In genomic region chr2:84851130-84852040, GRCm38 (mm10) we compare ENCODE assay signal across 9 mouse cellular contexts. TPM values are rescaled to one million over a fixed set of nuclear protein-coding genes. Genes with fewer than 3 reads are reported as not detected.
DNase-seq lines count a peak whose midpoint lies in the region; ATAC-seq and TF ChIP-seq lines count a peak whose summit lies in the region.
"Had no signal": no experiment of that assay in that cellular context is flagged by ENCODE, and none has a peak within 500 bp of the region (broad histone marks: within the 10 kb centered on the region; RNA-seq: fewer than 3 reads in every experiment).

No protein-coding gene starts in this region.

- no peaks in the 10 kb centered on the region for H3K9me3 ChIP-seq in hindbrain, embryonic 12.5 days (replicated peaks)
- H3K9me3 ChIP-seq in limb, embryonic 14.5 days (ENCODE audit: control insufficient read depth, low read length): no peaks in the 10 kb centered on the region
- H3K9me3 ChIP-seq in midbrain, postnatal 0 days (ENCODE audit: low read length): no peaks in the 10 kb centered on the region

- ATAC-seq in hindbrain, embryonic 12.5 days (ENCODE audit: low FRiP score): no peak
- ATAC-seq in limb, embryonic 14.5 days (ENCODE audit: low FRiP score, low read depth): peak; percentile 50; the same call in 1 of the 2 replicates
- peak; percentile 26; the same call in 1 of the 2 replicates for ATAC-seq in midbrain, postnatal 0 days (ENCODE audit: low FRiP score)
- ATAC-seq in erythroid progenitor cell, adult 5-6 weeks (replicated peaks; ENCODE audit: low FRiP score, poor library complexity, severe bottlenecking): no peak
- no peak for ATAC-seq in megakaryocyte, adult 5-6 weeks (ENCODE audit: poor library complexity, severe bottlenecking)
- ATAC-seq: Patski had no signal

- WGBS in hindbrain, embryonic 12.5 days: 34% methylated on average over 23 of the region's 23 CpGs
- 37% methylated on average over 23 of the region's 23 CpGs for WGBS in limb, embryonic 14.5 days
- 38% methylated on average over 23 of the region's 23 CpGs for WGBS in midbrain, postnatal 0 days

- no peak for TF ChIP-seq CTCF in midbrain, postnatal 0 days (IDR thresholded peaks at IDR 0.05)

- DNase-seq in adrenal gland, adult 8-10 months: peak; percentile 58
- DNase-seq in gastrocnemius, adult 18-20 months (ENCODE audit: low spot score): peak; percentile 84
- no peak for DNase-seq in limb, embryonic 14.5 days (ENCODE audit: low spot score)
- DNase-seq in midbrain, postnatal 0 days (ENCODE audit: low spot score): no peak
- no peak for DNase-seq in adipocyte (ENCODE audit: low spot score)

- peaks cover 9% of the 10 kb centered on the region for H3K4me1 ChIP-seq in hindbrain, embryonic 12.5 days
- H3K4me1 ChIP-seq in limb, embryonic 14.5 days (ENCODE audit: control insufficient read depth, insufficient read depth, low read length): no peaks in the 10 kb centered on the region
- H3K4me1 ChIP-seq in midbrain, postnatal 0 days (ENCODE audit: insufficient read depth, low read length): no peaks in the 10 kb centered on the region

- no peak for TF ChIP-seq POLR2A in limb, embryonic 14.5 days (IDR thresholded peaks at IDR 0.05; ENCODE audit: borderline replicate concordance, extremely low read depth, insufficient read depth, insufficient read length)

- no peaks in the 10 kb centered on the region for H3K36me3 ChIP-seq in hindbrain, embryonic 12.5 days
- peaks cover 50% of the 10 kb centered on the region for H3K36me3 ChIP-seq in limb, embryonic 14.5 days (ENCODE audit: control insufficient read depth, insufficient read depth, low read length)
- H3K36me3 ChIP-seq in midbrain, postnatal 0 days (ENCODE audit: insufficient read depth, low read length): no peaks in the 10 kb centered on the region

- no peak overlapping the region for H3K9ac ChIP-seq in hindbrain, embryonic 12.5 days
- H3K9ac ChIP-seq in limb, embryonic 14.5 days (ENCODE audit: low read depth, low read length, severe bottlenecking): no peak overlapping the region
- H3K9ac ChIP-seq in midbrain, postnatal 0 days (replicated peaks; ENCODE audit: low read length, poor library complexity, severe bottlenecking): no peak overlapping the region

- H3K27ac ChIP-seq in hindbrain, embryonic 12.5 days: no peak overlapping the region
- no peak overlapping the region for H3K27ac ChIP-seq in limb, embryonic 14.5 days (replicated peaks; ENCODE audit: low read depth, low read length)
- no peak overlapping the region for H3K27ac ChIP-seq in midbrain, postnatal 0 days (ENCODE audit: low read depth, low read length)

- H3K4me3 ChIP-seq in hindbrain, embryonic 12.5 days: no peak overlapping the region
- H3K4me3 ChIP-seq in limb, embryonic 14.5 days (replicated peaks; ENCODE audit: low read length): no peak overlapping the region
- no peak overlapping the region for H3K4me3 ChIP-seq in midbrain, postnatal 0 days (ENCODE audit: low read depth, low read length)

- H3K4me2 ChIP-seq in hindbrain, embryonic 12.5 days (replicated peaks): peak overlapping the region; percentile 30
- H3K4me2 ChIP-seq in limb, embryonic 14.5 days (replicated peaks; ENCODE audit: low read depth, low read length, severe bottlenecking): no peak overlapping the region
- peak overlapping the region; percentile 20 for H3K4me2 ChIP-seq in midbrain, postnatal 0 days (ENCODE audit: low read depth, low read length, poor library complexity, severe bottlenecking)

- no peaks in the 10 kb centered on the region for H3K27me3 ChIP-seq in hindbrain, embryonic 12.5 days
- H3K27me3 ChIP-seq in limb, embryonic 14.5 days (ENCODE audit: control insufficient read depth, insufficient read depth, low read length): no peaks in the 10 kb centered on the region
- H3K27me3 ChIP-seq in midbrain, postnatal 0 days (ENCODE audit: insufficient read depth, low read length): no peaks in the 10 kb centered on the region
- H3K27me3 ChIP-seq: Patski had no signal

RNA-seq across cellular contexts. Expression of gene Slc43a1, which starts 12.7 kb away (rescaled TPM):
- 1 to 10 TPM; 3.0 to 7.5 (median 5.5) TPM for total RNA-seq in adrenal gland, adult 8-10 months (2022)
- 10 to 100 TPM; 11.0 to 12.7 TPM for total RNA-seq in gastrocnemius, adult 18-20 months (2021)
- polyA plus RNA-seq in hindbrain, embryonic 12.5 days (2016; fragmentation: Nextera tagmentation; extraction: Ambion mirVana): 9.1 and 12.0 TPM in 2 replicates
- 25.8 and 35.9 TPM in 2 replicates for polyA plus RNA-seq in limb, embryonic 14.5 days (2012; rRNA removed)
- 15.5 and 18.5 TPM in 2 replicates for polyA plus RNA-seq in limb, embryonic 14.5 days (2014; fragmentation: Nextera tagmentation; extraction: Ambion mirVana)
- total RNA-seq in midbrain, postnatal 0 days (2014; rRNA removed): 0.99 and 1.8 TPM in 2 replicates
- 0.34 and 0.46 TPM in 2 replicates for polyA plus RNA-seq in midbrain, postnatal 0 days (2015; fragmentation: Nextera tagmentation; extraction: Ambion mirVana)
- 716 and 794 TPM in 2 replicates for total RNA-seq in erythroid progenitor cell, adult 5-6 weeks (2015; ENCODE audit: low replicate concordance)
- 395 and 487 TPM in 2 replicates for total RNA-seq in erythroid progenitor cell, adult 5-6 weeks (2017; ENCODE audit: low replicate concordance)
- total RNA-seq in megakaryocyte, adult 5-6 weeks (2015): 3.7 and 5.2 TPM in 2 replicates
- total RNA-seq in megakaryocyte, adult 5-6 weeks (2017): 1.6 and 3.1 TPM in 2 replicates

RNA-seq across cellular contexts. Expression of gene Timm10, which starts 24.6 kb away (rescaled TPM):
- 10 to 100 TPM; 28.2 to 43.5 (median 39.5) TPM for total RNA-seq in adrenal gland, adult 8-10 months (2022)
- total RNA-seq in gastrocnemius, adult 18-20 months (2021): 10 to 100 TPM; 38.2 to 57.8 TPM
- 35.0 and 35.8 TPM in 2 replicates for polyA plus RNA-seq in hindbrain, embryonic 12.5 days (2016; fragmentation: Nextera tagmentation; extraction: Ambion mirVana)
- 52.3 and 59.7 TPM in 2 replicates for polyA plus RNA-seq in limb, embryonic 14.5 days (2012; rRNA removed)
- 56.0 and 58.4 TPM in 2 replicates for polyA plus RNA-seq in limb, embryonic 14.5 days (2014; fragmentation: Nextera tagmentation; extraction: Ambion mirVana)
- total RNA-seq in midbrain, postnatal 0 days (2014; rRNA removed): 43.6 and 62.5 TPM in 2 replicates
- polyA plus RNA-seq in midbrain, postnatal 0 days (2015; fragmentation: Nextera tagmentation; extraction: Ambion mirVana): 85.0 and 99.0 TPM in 2 replicates
- 16.8 and 17.3 TPM in 2 replicates for total RNA-seq in erythroid progenitor cell, adult 5-6 weeks (2015; ENCODE audit: low replicate concordance)
- total RNA-seq in erythroid progenitor cell, adult 5-6 weeks (2017; ENCODE audit: low replicate concordance): 6.5 TPM in 1 of 2 replicates, not detected in the other
- total RNA-seq in megakaryocyte, adult 5-6 weeks (2015): 17.7 and 18.6 TPM in 2 replicates
- 14.2 and 19.8 TPM in 2 replicates for total RNA-seq in megakaryocyte, adult 5-6 weeks (2017)

RNA-seq across cellular contexts. Expression of gene Smtnl1, which starts 28.9 kb away (rescaled TPM):
- not detected for total RNA-seq in adrenal gland, adult 8-10 months (2022)
- 100 to 1,000 TPM; 104 to 119 TPM for total RNA-seq in gastrocnemius, adult 18-20 months (2021)
- polyA plus RNA-seq in hindbrain, embryonic 12.5 days (2016; fragmentation: Nextera tagmentation; extraction: Ambion mirVana): 0.13 TPM in 1 of 2 replicates, not detected in the other
- 0.06 and 0.24 TPM in 2 replicates for polyA plus RNA-seq in limb, embryonic 14.5 days (2012; rRNA removed)
- 0.22 and 0.55 TPM in 2 replicates for polyA plus RNA-seq in limb, embryonic 14.5 days (2014; fragmentation: Nextera tagmentation; extraction: Ambion mirVana)
- total RNA-seq in midbrain, postnatal 0 days (2014; rRNA removed): not detected in 2 replicates
- not detected in 2 replicates for polyA plus RNA-seq in midbrain, postnatal 0 days (2015; fragmentation: Nextera tagmentation; extraction: Ambion mirVana)
- not detected in 2 replicates for total RNA-seq in erythroid progenitor cell, adult 5-6 weeks (2015; ENCODE audit: low replicate concordance)
- not detected in 2 replicates for total RNA-seq in erythroid progenitor cell, adult 5-6 weeks (2017; ENCODE audit: low replicate concordance)
- total RNA-seq in megakaryocyte, adult 5-6 weeks (2015): not detected in 2 replicates
- total RNA-seq in megakaryocyte, adult 5-6 weeks (2017): not detected in 2 replicates
- polyA plus RNA-seq: Patski had no signal

RNA-seq across cellular contexts. Expression of gene Rtn4rl2, which starts 35.1 kb away (rescaled TPM):
- total RNA-seq in adrenal gland, adult 8-10 months (2022): 1 to 10 TPM; 1.2 to 1.8 (median 1.6) TPM
- under 1 TPM; 0.52 to 0.62 TPM for total RNA-seq in gastrocnemius, adult 18-20 months (2021)
- polyA plus RNA-seq in hindbrain, embryonic 12.5 days (2016; fragmentation: Nextera tagmentation; extraction: Ambion mirVana): 5.2 and 6.4 TPM in 2 replicates
- polyA plus RNA-seq in limb, embryonic 14.5 days (2012; rRNA removed): 4.5 and 6.5 TPM in 2 replicates
- 1.5 and 1.9 TPM in 2 replicates for polyA plus RNA-seq in limb, embryonic 14.5 days (2014; fragmentation: Nextera tagmentation; extraction: Ambion mirVana)
- 7.7 and 11.4 TPM in 2 replicates for total RNA-seq in midbrain, postnatal 0 days (2014; rRNA removed)
- polyA plus RNA-seq in midbrain, postnatal 0 days (2015; fragmentation: Nextera tagmentation; extraction: Ambion mirVana): 6.3 and 6.5 TPM in 2 replicates
- total RNA-seq in erythroid progenitor cell, adult 5-6 weeks (2015; ENCODE audit: low replicate concordance): not detected in 2 replicates
- total RNA-seq in erythroid progenitor cell, adult 5-6 weeks (2017; ENCODE audit: low replicate concordance): not detected in 2 replicates
- not detected in 2 replicates for total RNA-seq in megakaryocyte, adult 5-6 weeks (2015)
- not detected in 2 replicates for total RNA-seq in megakaryocyte, adult 5-6 weeks (2017)

RNA-seq across cellular contexts. Expression of gene Ube2l6, which starts 52.8 kb away (rescaled TPM):
- total RNA-seq in adrenal gland, adult 8-10 months (2022): 10 to 100 TPM; 13.3 to 20.7 (median 15.2) TPM
- total RNA-seq in gastrocnemius, adult 18-20 months (2021): 1 to 10 TPM; 2.9 to 3.7 TPM
- 32.9 and 34.0 TPM in 2 replicates for polyA plus RNA-seq in hindbrain, embryonic 12.5 days (2016; fragmentation: Nextera tagmentation; extraction: Ambion mirVana)
- 20.9 and 24.6 TPM in 2 replicates for polyA plus RNA-seq in limb, embryonic 14.5 days (2012; rRNA removed)
- polyA plus RNA-seq in limb, embryonic 14.5 days (2014; fragmentation: Nextera tagmentation; extraction: Ambion mirVana): 33.5 and 37.2 TPM in 2 replicates
- total RNA-seq in midbrain, postnatal 0 days (2014; rRNA removed): 14.0 and 16.5 TPM in 2 replicates
- polyA plus RNA-seq in midbrain, postnatal 0 days (2015; fragmentation: Nextera tagmentation; extraction: Ambion mirVana): 14.2 and 15.1 TPM in 2 replicates
- total RNA-seq in erythroid progenitor cell, adult 5-6 weeks (2015; ENCODE audit: low replicate concordance): 424 and 462 TPM in 2 replicates
- 282 and 312 TPM in 2 replicates for total RNA-seq in erythroid progenitor cell, adult 5-6 weeks (2017; ENCODE audit: low replicate concordance)
- total RNA-seq in megakaryocyte, adult 5-6 weeks (2015): 23.7 and 27.7 TPM in 2 replicates
- 25.2 and 31.5 TPM in 2 replicates for total RNA-seq in megakaryocyte, adult 5-6 weeks (2017)

Comparison
In these comparisons a context has a peak if more than half of its experiments do, and no peak if none do; other contexts are left out.
1. DNase-seq: peak in adrenal gland, adult 8-10 months (single experiment) and gastrocnemius, adult 18-20 months (single experiment); none in limb, embryonic 14.5 days (single experiment), midbrain, postnatal 0 days (single experiment) and adipocyte (single experiment).
2. ATAC-seq: peak in limb, embryonic 14.5 days (single experiment) and midbrain, postnatal 0 days (single experiment); none in hindbrain, embryonic 12.5 days (single experiment), erythroid progenitor cell, adult 5-6 weeks (single experiment) and megakaryocyte, adult 5-6 weeks (single experiment).
3. RNA of gene Slc43a1, which starts 12.7 kb away (total RNA-seq): 395 to 794 TPM in erythroid progenitor cell, adult 5-6 weeks; 11.0 to 12.7 TPM in gastrocnemius, adult 18-20 months, 3.0 to 7.5 TPM in adrenal gland, adult 8-10 months, 1.6 to 5.2 TPM in megakaryocyte, adult 5-6 weeks and 0.99 to 1.8 TPM in midbrain, postnatal 0 days; every median in the first group is over 10 times any median in the second.
4. RNA of gene Smtnl1, which starts 28.9 kb away (total RNA-seq): 104 to 119 TPM in gastrocnemius, adult 18-20 months; not detected in adrenal gland, adult 8-10 months, not detected in midbrain, postnatal 0 days, not detected in erythroid progenitor cell, adult 5-6 weeks and not detected in megakaryocyte, adult 5-6 weeks; every median in the first group is over 100 times any median in the second.